Mouse (Mus musculus): ENCODE results near the gene Mymk. TPM values are rescaled to one million over a fixed set of nuclear protein-coding genes. Genes with fewer than 3 reads are reported as not detected.

Gene Mymk
- polyA plus RNA-seq, 1 experiment from 2014 or later: 0.21 TPM

DNA sequence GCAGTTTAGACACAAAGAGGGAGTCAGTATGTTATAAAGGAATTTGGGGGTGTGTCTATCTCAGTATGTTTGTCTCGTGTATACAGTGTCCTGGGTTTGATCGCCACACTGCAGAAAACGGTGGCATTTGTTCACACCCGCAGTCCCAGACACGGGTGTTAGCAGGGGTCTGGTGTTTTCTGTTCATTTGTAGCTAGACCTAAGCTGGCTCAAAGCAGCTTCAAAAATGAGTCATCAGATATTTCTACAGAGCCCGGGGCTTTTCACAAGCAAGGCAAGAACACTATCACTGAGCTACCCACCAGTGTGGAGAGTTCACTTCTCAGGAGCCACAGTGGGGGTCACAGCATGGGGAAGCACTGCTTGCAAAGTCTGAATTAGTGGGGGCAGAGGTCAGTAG lies 22.6 kb downstream of the Mymk start:
- Histone ChIP-seq H3K9me3 (ENCODE audit: control insufficient read depth, low read length) (no peaks in the 10 kb centered on the region), H3K27me3 (replicated peaks; ENCODE audit: control insufficient read depth, insufficient read depth, low read length) (no peaks in the 10 kb centered on the region), H3K4me1 (ENCODE audit: control insufficient read depth, insufficient read depth, low read depth, low read length) (no peaks in the 10 kb centered on the region), H3K4me3 (ENCODE audit: low read length) (no peak overlapping the region), H3K9ac (ENCODE audit: low read depth, low read length) (no peak overlapping the region), H3K36me3 (ENCODE audit: control insufficient read depth, insufficient read depth, low read length) (no peaks in the 10 kb centered on the region), H3K4me2 (ENCODE audit: low read length) (no peak overlapping the region), H3K27ac (ENCODE audit: low read depth, low read length) (no peak overlapping the region)
- ATAC-seq: no peak
- WGBS: 54% methylated on average over 6 of the region's 6 CpGs

DNA sequence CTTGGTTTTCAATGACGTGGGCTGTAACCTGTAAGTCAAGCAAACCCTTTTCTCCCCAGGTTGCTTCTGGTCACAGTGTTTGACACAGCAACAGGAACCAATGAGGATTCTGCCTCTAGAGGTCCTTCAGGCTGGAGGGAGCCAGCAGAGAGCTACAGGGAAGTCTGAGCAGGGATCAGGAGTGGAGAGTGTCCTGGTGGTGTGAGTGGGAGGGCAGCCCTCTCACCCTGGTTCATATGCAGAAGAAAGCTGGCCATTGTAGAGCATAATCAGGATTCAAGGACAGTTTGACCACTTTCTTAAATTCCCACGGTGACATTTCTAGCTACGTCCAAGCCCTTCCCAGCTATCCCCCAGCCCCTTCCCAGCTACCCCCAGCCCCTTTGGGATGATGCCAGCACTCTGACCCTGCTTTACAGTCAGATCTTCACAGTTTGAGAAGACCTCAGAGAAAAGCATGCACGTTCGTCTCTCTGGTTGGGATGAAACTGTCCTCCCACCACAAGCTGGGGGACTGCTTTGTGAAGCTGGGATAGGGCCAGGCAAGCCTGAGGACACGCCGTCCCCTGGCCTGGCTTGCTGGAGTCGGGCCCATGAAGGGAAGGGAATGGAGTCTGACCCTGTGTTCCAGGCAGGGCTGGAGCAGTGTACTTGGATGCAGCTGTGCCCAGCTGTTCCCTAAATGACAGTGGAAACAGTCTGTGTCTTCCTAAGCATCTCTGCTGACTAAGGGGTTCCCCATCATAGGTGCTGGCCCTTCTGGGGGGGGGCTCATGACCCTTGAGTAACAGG lies 25.8 kb downstream of the Mymk start:
- Histone ChIP-seq H3K27me3 (replicated peaks; ENCODE audit: control insufficient read depth, insufficient read depth, low read length) (no peaks in the 10 kb centered on the region), H3K36me3 (ENCODE audit: control insufficient read depth, insufficient read depth, low read length) (no peaks in the 10 kb centered on the region), H3K4me1 (ENCODE audit: control insufficient read depth, insufficient read depth, low read depth, low read length) (no peaks in the 10 kb centered on the region), H3K4me2 (ENCODE audit: low read length) (no peak overlapping the region), H3K9me3 (ENCODE audit: control insufficient read depth, low read length) (no peaks in the 10 kb centered on the region), H3K4me3 (ENCODE audit: low read length) (no peak overlapping the region), H3K27ac (ENCODE audit: low read depth, low read length) (no peak overlapping the region), H3K9ac (ENCODE audit: low read depth, low read length) (no peak overlapping the region)
- ATAC-seq: peak; percentile 58; the same call in 1 of the 2 replicates
- 67% methylated on average over 8 of the region's 8 CpGs for WGBS

DNA sequence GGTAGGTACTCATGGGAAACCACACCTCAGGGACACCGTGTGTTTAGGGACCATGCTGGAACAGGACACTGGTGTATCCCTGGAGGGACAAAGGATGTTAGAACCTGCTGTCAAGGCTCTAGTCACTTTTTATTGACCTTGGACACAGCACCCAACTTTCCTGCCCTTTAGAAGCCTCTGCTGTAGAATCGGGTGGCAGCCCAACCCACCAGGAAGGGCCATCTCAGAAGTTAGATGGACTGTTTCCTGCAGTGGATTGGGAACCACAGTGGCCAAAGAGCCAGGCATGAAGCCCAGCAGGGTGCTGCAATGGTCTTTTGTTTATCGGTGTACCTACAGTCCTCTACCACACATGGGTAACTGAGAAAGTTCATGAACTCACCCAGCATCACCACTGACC lies 27.3 kb downstream of the Mymk start:
- no peaks in the 10 kb centered on the region for H3K27me3 ChIP-seq (replicated peaks; ENCODE audit: control insufficient read depth, insufficient read depth, low read length)
- no peaks in the 10 kb centered on the region for H3K36me3 ChIP-seq (ENCODE audit: control insufficient read depth, insufficient read depth, low read length)
- no peaks in the 10 kb centered on the region for H3K9me3 ChIP-seq (ENCODE audit: control insufficient read depth, low read length)
- no peak overlapping the region for H3K9ac ChIP-seq (ENCODE audit: low read depth, low read length)
- no peak overlapping the region for H3K27ac ChIP-seq (ENCODE audit: low read depth, low read length)
- no peak overlapping the region for H3K4me2 ChIP-seq (ENCODE audit: low read length)
- ATAC-seq: no peak
- H3K4me3 ChIP-seq (ENCODE audit: low read length): no peak overlapping the region
- H3K4me1 ChIP-seq (ENCODE audit: control insufficient read depth, insufficient read depth, low read depth, low read length): no peaks in the 10 kb centered on the region
- WGBS: 88% methylated on average over 3 of the region's 3 CpGs

DNA sequence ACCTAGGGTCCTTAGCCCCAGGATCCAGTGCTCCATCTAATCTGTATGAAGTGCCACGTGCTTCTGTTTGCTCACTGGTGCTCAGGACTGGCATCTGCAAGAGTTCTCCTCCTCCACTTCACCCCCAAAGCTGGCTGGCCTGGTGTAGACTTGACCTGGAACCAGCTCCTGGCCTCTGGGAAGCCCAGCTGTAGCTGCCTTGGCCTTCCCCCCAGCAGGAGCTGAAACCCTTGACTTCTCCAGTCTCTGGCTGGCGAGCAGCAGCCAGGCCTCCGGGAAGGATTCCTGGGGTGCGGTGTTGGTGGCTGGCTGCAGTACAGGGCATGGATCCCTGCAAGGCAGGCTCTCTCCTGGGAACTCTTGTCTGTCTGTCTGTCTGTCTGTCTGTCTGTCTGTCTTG lies 27.8 kb downstream of the Mymk start:
- ATAC-seq: no peak
- Histone ChIP-seq H3K27ac (ENCODE audit: low read depth, low read length) (no peak overlapping the region), H3K4me1 (ENCODE audit: control insufficient read depth, insufficient read depth, low read depth, low read length) (no peaks in the 10 kb centered on the region), H3K4me2 (ENCODE audit: low read length) (no peak overlapping the region), H3K9ac (ENCODE audit: low read depth, low read length) (no peak overlapping the region; the same call in 1 of the 2 replicates), H3K9me3 (ENCODE audit: control insufficient read depth, low read length) (no peaks in the 10 kb centered on the region), H3K27me3 (replicated peaks; ENCODE audit: control insufficient read depth, insufficient read depth, low read length) (no peaks in the 10 kb centered on the region), H3K4me3 (ENCODE audit: low read length) (no peak overlapping the region), H3K36me3 (ENCODE audit: control insufficient read depth, insufficient read depth, low read length) (no peaks in the 10 kb centered on the region)
- WGBS: 77% methylated on average over 4 of the region's 4 CpGs

DNA sequence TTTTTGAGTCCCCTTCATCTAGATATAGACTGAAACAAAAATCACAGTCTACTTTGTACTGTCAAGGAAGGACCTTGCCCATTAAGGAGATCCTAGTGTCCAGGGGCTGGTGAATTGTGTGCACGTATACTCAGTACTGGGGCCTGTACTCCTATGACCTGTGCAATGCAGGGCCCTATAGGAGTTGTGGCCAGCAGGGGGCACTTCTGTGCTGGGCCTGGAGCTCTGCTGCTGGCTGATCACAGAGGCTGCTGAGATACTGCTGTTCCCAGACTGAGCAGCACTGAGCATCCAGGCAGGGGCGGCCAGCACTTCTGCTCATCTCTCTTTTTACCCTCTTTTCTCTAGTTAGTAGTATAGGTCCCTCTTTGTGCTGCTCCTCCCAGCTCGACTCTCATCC lies 28.5 kb downstream of the Mymk start:
- peak; percentile 96 for ATAC-seq
- Histone ChIP-seq H3K9me3 (ENCODE audit: control insufficient read depth, low read length) (no peaks in the 10 kb centered on the region), H3K36me3 (ENCODE audit: control insufficient read depth, insufficient read depth, low read length) (no peaks in the 10 kb centered on the region), H3K4me1 (ENCODE audit: control insufficient read depth, insufficient read depth, low read depth, low read length) (no peaks in the 10 kb centered on the region), H3K4me3 (ENCODE audit: low read length) (no peak overlapping the region), H3K4me2 (ENCODE audit: low read length) (no peak overlapping the region), H3K27ac (ENCODE audit: low read depth, low read length) (no peak overlapping the region), H3K9ac (ENCODE audit: low read depth, low read length) (no peak overlapping the region), H3K27me3 (replicated peaks; ENCODE audit: control insufficient read depth, insufficient read depth, low read length) (no peaks in the 10 kb centered on the region)
- 20% methylated on average over 3 of the region's 3 CpGs for WGBS

DNA sequence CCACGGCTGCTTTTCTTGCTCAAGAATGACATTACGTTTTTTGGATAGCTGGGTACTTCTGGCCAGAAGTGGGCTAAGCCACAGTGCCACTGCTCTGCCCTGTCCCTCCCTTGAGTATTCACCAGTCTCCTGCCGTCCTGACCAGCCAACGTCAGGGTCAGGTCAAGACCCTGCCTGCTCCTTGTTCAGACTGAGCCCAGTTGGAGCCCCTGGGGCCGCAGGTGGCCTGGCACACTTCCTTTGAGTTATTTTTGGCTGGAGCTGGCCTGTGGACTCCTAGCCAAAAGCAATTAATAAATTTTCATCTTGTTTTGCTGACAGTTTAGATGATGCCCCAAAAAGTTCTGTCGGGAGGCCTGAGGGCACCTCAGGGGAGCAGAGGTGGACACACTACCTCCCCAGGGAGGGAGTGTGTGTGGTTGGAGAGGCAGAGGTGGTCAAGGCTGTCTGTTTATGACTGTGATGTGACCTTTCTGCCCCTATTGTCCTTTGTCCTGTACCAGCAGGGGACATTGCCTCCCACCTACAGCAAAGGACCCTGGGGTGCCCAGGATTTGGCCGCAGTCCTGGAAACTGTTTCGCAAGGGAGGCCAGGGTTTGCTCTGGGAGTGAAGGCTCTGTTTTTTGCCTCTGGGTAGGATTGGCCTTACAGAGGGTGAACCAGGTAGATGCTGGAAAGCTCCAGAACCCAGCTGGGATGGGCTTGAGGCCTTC lies 29.7 kb downstream of the Mymk start:
- H3K9me3 ChIP-seq (ENCODE audit: control insufficient read depth, low read length): no peaks in the 10 kb centered on the region
- H3K4me2 ChIP-seq (ENCODE audit: low read length): no peak overlapping the region
- no peak overlapping the region for H3K4me3 ChIP-seq (ENCODE audit: low read length)
- H3K9ac ChIP-seq (ENCODE audit: low read depth, low read length): no peak overlapping the region
- no peaks in the 10 kb centered on the region for H3K27me3 ChIP-seq (replicated peaks; ENCODE audit: control insufficient read depth, insufficient read depth, low read length)
- H3K27ac ChIP-seq (ENCODE audit: low read depth, low read length): no peak overlapping the region
- no peaks in the 10 kb centered on the region for H3K4me1 ChIP-seq (ENCODE audit: control insufficient read depth, insufficient read depth, low read depth, low read length)
- no peaks in the 10 kb centered on the region for H3K36me3 ChIP-seq (ENCODE audit: control insufficient read depth, insufficient read depth, low read length)
- no peak for ATAC-seq
- 65% methylated on average over 8 of the region's 8 CpGs for WGBS

DNA sequence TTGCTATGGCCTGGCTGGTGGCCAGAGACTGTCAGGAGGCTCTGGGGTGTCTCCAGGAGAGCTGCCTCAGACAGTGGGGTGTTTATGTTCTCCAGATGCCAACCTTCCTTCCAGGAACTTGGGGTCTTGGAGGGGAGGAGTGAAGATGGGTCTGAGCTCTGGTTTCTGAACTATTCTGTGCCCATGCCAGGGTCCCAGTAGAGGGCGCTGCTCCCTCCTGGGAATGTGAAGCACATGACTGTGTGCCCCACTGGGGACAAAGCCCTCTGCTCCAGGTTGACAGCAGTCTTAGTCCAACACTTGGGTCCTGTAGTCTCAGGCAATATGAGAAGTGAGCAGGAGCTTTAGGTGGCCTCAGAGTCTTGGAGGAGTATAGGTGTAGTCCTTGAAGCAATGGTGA lies 32.7 kb downstream of the Mymk start:
- no peaks in the 10 kb centered on the region for H3K27me3 ChIP-seq (replicated peaks; ENCODE audit: control insufficient read depth, insufficient read depth, low read length)
- H3K4me1 ChIP-seq (ENCODE audit: control insufficient read depth, insufficient read depth, low read depth, low read length): no peaks in the 10 kb centered on the region
- H3K36me3 ChIP-seq (ENCODE audit: control insufficient read depth, insufficient read depth, low read length): no peaks in the 10 kb centered on the region
- no peak overlapping the region for H3K4me2 ChIP-seq (ENCODE audit: low read length)
- 7% methylated on average over 1 of the region's 1 CpGs for WGBS
- H3K27ac ChIP-seq (ENCODE audit: low read depth, low read length): no peak overlapping the region
- ATAC-seq: no peak
- no peak overlapping the region for H3K9ac ChIP-seq (ENCODE audit: low read depth, low read length)
- H3K9me3 ChIP-seq (ENCODE audit: control insufficient read depth, low read length): no peaks in the 10 kb centered on the region
- H3K4me3 ChIP-seq (ENCODE audit: low read length): no peak overlapping the region

DNA sequence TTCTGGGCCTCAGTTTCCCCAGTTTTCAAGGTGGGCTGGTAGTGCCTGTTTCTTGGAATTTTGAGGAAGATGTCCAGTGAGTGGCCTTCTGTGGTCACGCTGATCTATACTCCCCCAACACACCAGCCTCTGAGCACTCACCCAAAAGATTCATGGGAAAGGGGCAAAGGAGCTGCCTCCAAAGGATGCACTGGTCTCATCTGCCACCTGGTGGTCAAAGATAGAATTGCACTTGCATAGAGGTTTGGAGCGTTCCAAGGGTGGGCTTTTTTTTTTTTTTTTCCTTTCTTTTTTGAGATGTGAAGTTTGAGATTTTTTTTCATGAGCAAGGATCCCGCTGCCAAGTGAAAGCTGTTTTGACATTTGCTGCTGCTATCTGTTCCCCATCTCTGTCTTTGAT lies 33.4 kb downstream of the Mymk start:
- WGBS: 0% methylated on average over 3 of the region's 3 CpGs
- no peaks in the 10 kb centered on the region for H3K9me3 ChIP-seq (ENCODE audit: control insufficient read depth, low read length)
- H3K36me3 ChIP-seq (ENCODE audit: control insufficient read depth, insufficient read depth, low read length): no peaks in the 10 kb centered on the region
- H3K4me1 ChIP-seq (ENCODE audit: control insufficient read depth, insufficient read depth, low read depth, low read length): no peaks in the 10 kb centered on the region
- H3K27ac ChIP-seq (ENCODE audit: low read depth, low read length): no peak overlapping the region
- no peak overlapping the region for H3K4me3 ChIP-seq (ENCODE audit: low read length)
- H3K27me3 ChIP-seq (replicated peaks; ENCODE audit: control insufficient read depth, insufficient read depth, low read length): no peaks in the 10 kb centered on the region
- ATAC-seq: no peak; the same call in 1 of the 2 replicates
- H3K4me2 ChIP-seq (ENCODE audit: low read length): no peak overlapping the region
- no peak overlapping the region for H3K9ac ChIP-seq (ENCODE audit: low read depth, low read length)

DNA sequence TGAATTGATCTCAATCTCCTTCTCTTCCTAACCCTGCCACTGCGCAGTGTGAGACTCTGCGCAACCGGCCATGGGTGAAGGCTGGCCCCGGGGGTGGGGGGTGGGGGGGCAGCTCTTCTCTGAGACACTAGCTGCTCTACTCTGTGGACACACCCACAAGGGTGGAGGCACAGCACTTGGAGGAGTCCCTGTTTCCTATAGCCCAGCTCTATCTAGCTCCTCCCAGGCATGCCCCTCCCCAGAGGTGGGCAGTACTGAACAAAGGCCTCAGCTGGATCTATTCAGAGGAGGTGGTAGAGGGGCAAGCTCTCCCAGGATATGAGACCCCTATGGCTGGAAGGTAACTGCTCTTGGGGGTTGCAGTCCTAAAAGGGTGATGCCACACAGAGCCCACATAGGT lies 35.0 kb downstream of the Mymk start:
- 0 out of 2 replicates have a peak, but pooled peaks have one; percentile 30 for ATAC-seq
- 63% methylated on average over 4 of the region's 4 CpGs for WGBS
- Histone ChIP-seq H3K36me3 (ENCODE audit: control insufficient read depth, insufficient read depth, low read length) (no peaks in the 10 kb centered on the region), H3K9me3 (ENCODE audit: control insufficient read depth, low read length) (no peaks in the 10 kb centered on the region), H3K27me3 (replicated peaks; ENCODE audit: control insufficient read depth, insufficient read depth, low read length) (no peaks in the 10 kb centered on the region), H3K4me2 (ENCODE audit: low read length) (no peak overlapping the region), H3K27ac (ENCODE audit: low read depth, low read length) (no peak overlapping the region), H3K4me3 (ENCODE audit: low read length) (no peak overlapping the region), H3K4me1 (ENCODE audit: control insufficient read depth, insufficient read depth, low read depth, low read length) (no peaks in the 10 kb centered on the region), H3K9ac (ENCODE audit: low read depth, low read length) (no peak overlapping the region)

Data from hindbrain, embryonic 16.5 days (tissue).